Mouse (Mus musculus) C2C12 (cell line): ENCODE data around the gene Atp5mpl.
A peak's percentile ranks its signal among the peaks of the same experiment; 100 is the strongest.

Experiments used
- CTCF ChIP-seq: IDR thresholded peaks from one replicate; pipeline ENCODE4 v1.5.1; 2011; ENCODE audit not compliant: control insufficient read depth, insufficient read depth, insufficient read length
- MAX ChIP-seq: IDR thresholded peaks from one replicate; pipeline ENCODE4 v1.6.1; 2011; ENCODE audit warnings: mild to moderate bottlenecking, control low read depth

DNA sequence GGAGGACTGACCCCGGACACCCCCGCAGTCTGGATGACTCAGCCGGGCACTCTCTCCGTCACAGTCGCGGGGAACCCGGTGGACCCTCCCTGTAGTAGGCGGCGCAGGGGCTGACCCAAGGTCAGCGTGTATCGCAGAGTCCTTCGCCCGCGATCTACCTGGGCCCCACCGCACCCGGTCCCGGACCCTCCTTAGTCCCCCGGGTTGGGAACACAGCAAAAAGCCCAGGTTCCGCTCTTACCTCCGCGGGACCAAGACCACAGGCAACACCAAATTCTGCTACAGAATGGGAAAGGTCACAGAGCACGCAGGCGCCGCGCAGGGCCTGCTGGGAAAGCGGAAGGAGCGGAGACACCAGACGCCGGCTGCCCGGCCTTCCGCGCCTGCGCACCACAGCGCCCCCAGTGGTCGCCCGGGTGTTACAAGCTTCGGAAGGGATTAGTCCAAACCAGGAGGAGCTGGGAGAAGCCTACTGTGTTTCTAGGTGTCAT lies at the start of gene Atp5mpl:
- peak; percentile 51 for TF ChIP-seq MAX
- TF ChIP-seq CTCF: peak; percentile 87
